ENCODE assay signal across 8 mouse cellular contexts in genomic region chr5:108269811-108270151, GRCm38 (mm10). TPM values are rescaled to one million over a fixed set of nuclear protein-coding genes. Genes with fewer than 3 reads are reported as not detected.
DNase-seq lines count a peak whose midpoint lies in the region; ATAC-seq lines count a peak whose summit lies in the region.

No protein-coding gene starts in this region.

- no peaks in the 10 kb centered on the region for H3K9me3 ChIP-seq in lung, embryonic 15.5 days
- no peaks in the 10 kb centered on the region for H3K9me3 ChIP-seq in embryonic facial prominence, embryonic 15.5 days (replicated peaks)
- H3K9me3 ChIP-seq in limb, embryonic 11.5 days (ENCODE audit: control insufficient read depth, low read length): no peaks in the 10 kb centered on the region

- H3K36me3 ChIP-seq in lung, embryonic 15.5 days: peaks cover 5% of the 10 kb centered on the region; the same call in 1 of the 2 replicates
- H3K36me3 ChIP-seq in embryonic facial prominence, embryonic 15.5 days: 0 out of 2 replicates have a peak, but pooled peaks cover 2% of the 10 kb centered on the region
- H3K36me3 ChIP-seq in limb, embryonic 11.5 days (ENCODE audit: control insufficient read depth, insufficient read depth, low read length): no peaks in the 10 kb centered on the region
- peaks cover 2% of the 10 kb centered on the region; the same call in 1 of the 2 replicates for H3K36me3 ChIP-seq in splenic B cell, adult 2 months (ENCODE audit: control insufficient read depth, insufficient read depth, low read length, poor library complexity, severe bottlenecking)

- H3K4me2 ChIP-seq in lung, embryonic 15.5 days: peak overlapping the region; percentile 76
- H3K4me2 ChIP-seq in embryonic facial prominence, embryonic 15.5 days (replicated peaks): peak overlapping the region; percentile 76
- H3K4me2 ChIP-seq in limb, embryonic 11.5 days (ENCODE audit: low read depth, severe bottlenecking): peak overlapping the region; percentile 97

- no peaks in the 10 kb centered on the region for H3K27me3 ChIP-seq in lung, embryonic 15.5 days
- no peaks in the 10 kb centered on the region for H3K27me3 ChIP-seq in embryonic facial prominence, embryonic 15.5 days
- H3K27me3 ChIP-seq in limb, embryonic 11.5 days (ENCODE audit: control insufficient read depth, insufficient read depth, low read length): no peaks in the 10 kb centered on the region
- no peaks in the 10 kb centered on the region for H3K27me3 ChIP-seq in splenic B cell, adult 2 months (ENCODE audit: control insufficient read depth, insufficient read depth, low read length, poor library complexity, severe bottlenecking)

- peak overlapping the region; percentile 95 for H3K9ac ChIP-seq in lung, embryonic 15.5 days
- H3K9ac ChIP-seq in embryonic facial prominence, embryonic 15.5 days: peak overlapping the region; percentile 96
- H3K9ac ChIP-seq in limb, embryonic 11.5 days (ENCODE audit: low read length): peak overlapping the region; percentile 93

- 0 out of 2 replicates have a peak overlapping the region, but pooled peaks have one; percentile 95 for H3K27ac ChIP-seq in lung, embryonic 15.5 days
- H3K27ac ChIP-seq in embryonic facial prominence, embryonic 15.5 days (replicated peaks): no peak overlapping the region
- no peak overlapping the region for H3K27ac ChIP-seq in limb, embryonic 11.5 days (replicated peaks; ENCODE audit: low read depth, low read length)

- no peak for ATAC-seq in lung, embryonic 15.5 days (ENCODE audit: borderline replicate concordance, extremely low read depth, low FRiP score, low TSS enrichment)
- ATAC-seq in embryonic facial prominence, embryonic 15.5 days (ENCODE audit: insufficient number of reproducible peaks, low FRiP score, low TSS enrichment, low read depth): no peak
- ATAC-seq in limb, embryonic 11.5 days (ENCODE audit: insufficient number of reproducible peaks, low FRiP score, low TSS enrichment, low read depth): no peak

- WGBS in lung, embryonic 15.5 days: 4% methylated on average over 7 of the region's 7 CpGs
- 6% methylated on average over 7 of the region's 7 CpGs for WGBS in embryonic facial prominence, embryonic 15.5 days
- 17% methylated on average over 7 of the region's 7 CpGs for WGBS in limb, embryonic 11.5 days

- H3K4me3 ChIP-seq in lung, embryonic 15.5 days: peak overlapping the region; percentile 90
- H3K4me3 ChIP-seq in embryonic facial prominence, embryonic 15.5 days (replicated peaks): peak overlapping the region; percentile 96
- peak overlapping the region; percentile 98 for H3K4me3 ChIP-seq in limb, embryonic 11.5 days (ENCODE audit: low read depth, low read length)

- no peak for DNase-seq in lung, adult 18-20 months
- DNase-seq in limb, embryonic 11.5 days (ENCODE audit: low spot score): no peak
- DNase-seq in splenic B cell, adult 2 months (ENCODE audit: low read depth, low spot score): peak; percentile 4
- no peak for DNase-seq in cerebellum, adult 9-10 months
- no peak for DNase-seq in cerebellum, adult 18-20 months
- DNase-seq in frontal cortex, adult 2 months (ENCODE audit: extremely low spot score in 1 of 2, low spot score in 1 of 2): no peak

- H3K4me1 ChIP-seq in lung, embryonic 15.5 days: peaks cover 16% of the 10 kb centered on the region
- H3K4me1 ChIP-seq in embryonic facial prominence, embryonic 15.5 days: peaks cover 21% of the 10 kb centered on the region
- no peaks in the 10 kb centered on the region for H3K4me1 ChIP-seq in limb, embryonic 11.5 days (ENCODE audit: control insufficient read depth, insufficient read depth, low read length)

RNA-seq across cellular contexts. Expression of gene Dr1, which starts 1.1 kb away (rescaled TPM):
- 42.7 and 44.7 TPM in 2 replicates for polyA plus RNA-seq in lung, embryonic 15.5 days (2015; fragmentation: Nextera tagmentation; extraction: Ambion mirVana)
- polyA plus RNA-seq in embryonic facial prominence, embryonic 15.5 days (2015; fragmentation: Nextera tagmentation; extraction: Ambion mirVana): 39.5 and 41.6 TPM in 2 replicates
- polyA plus RNA-seq in limb, embryonic 11.5 days (2014; fragmentation: Nextera tagmentation; extraction: Ambion mirVana): 53.0 and 58.0 TPM in 2 replicates
- 29.3 and 31.8 TPM in 2 replicates for polyA plus RNA-seq in frontal cortex, adult 2 months (2012; rRNA removed)

RNA-seq across cellular contexts. Expression of gene Pigg, which starts 42.6 kb away (rescaled TPM):
- polyA plus RNA-seq in lung, embryonic 15.5 days (2015; fragmentation: Nextera tagmentation; extraction: Ambion mirVana): 6.6 and 6.7 TPM in 2 replicates
- 5.4 and 5.9 TPM in 2 replicates for polyA plus RNA-seq in embryonic facial prominence, embryonic 15.5 days (2015; fragmentation: Nextera tagmentation; extraction: Ambion mirVana)
- polyA plus RNA-seq in limb, embryonic 11.5 days (2014; fragmentation: Nextera tagmentation; extraction: Ambion mirVana): 3.1 and 3.6 TPM in 2 replicates
- 8.4 and 8.8 TPM in 2 replicates for polyA plus RNA-seq in frontal cortex, adult 2 months (2012; rRNA removed)
